Mouse (Mus musculus) frontal cortex, postnatal 10 days (tissue): ENCODE measurements at regions not wholly inside any gene's neighbourhood (a gene's known extent, or its start where the extent isn't known, plus 50 kb on each side); places are given as distances from the start of the nearest gene placed in this dataset.

ENCODE experiments used
- DNase-seq, 2 experiments: peaks; one replicate each; pipeline ENCODE4 v3.0.0; 2022; ENCODE audit warnings: low spot score in 2 of 2, mixed read lengths in 1 of 2

- peak; percentile 8 for DNase-seq
Observed at GRCm38 (mm10) chr12:27604061-27604679, 261.8 kb upstream of the Sox11 start.

- peak; percentile 13 to 50 for DNase-seq
Observed at GRCm38 (mm10) chr12:27599149-27599548, 256.8 kb upstream of the Sox11 start.

GRCm38 (mm10) chr12:27597878-27598277 lies 255.5 kb upstream of the Sox11 start:
- DNase-seq = no peak

GRCm38 (mm10) chr12:27597322-27597721 lies 254.9 kb upstream of the Sox11 start:
- no peak for DNase-seq

- DNase-seq = no peak
Observed at GRCm38 (mm10) chr12:27595576-27595975, 253.2 kb upstream of the Sox11 start.

- DNase-seq = no peak
Observed at GRCm38 (mm10) chr12:27593436-27593835, 251.1 kb upstream of the Sox11 start.

GRCm38 (mm10) chr12:27576109-27576700 lies 233.8 kb upstream of the Sox11 start:
- no peak for DNase-seq

- no peak for DNase-seq
Observed at GRCm38 (mm10) chr12:27575629-27576028, 233.3 kb upstream of the Sox11 start.

GRCm38 (mm10) chr12:27567250-27567649 lies 224.9 kb upstream of the Sox11 start:
- DNase-seq = no peak

GRCm38 (mm10) chr12:27565965-27566507 lies 223.7 kb upstream of the Sox11 start:
- no peak for DNase-seq

GRCm38 (mm10) chr12:27564641-27565306 lies 222.4 kb upstream of the Sox11 start:
- DNase-seq = no peak

GRCm38 (mm10) chr12:27563900-27564299 lies 221.5 kb upstream of the Sox11 start:
- no peak for DNase-seq

- DNase-seq = no peak
Observed at GRCm38 (mm10) chr12:27552809-27553208, 210.4 kb upstream of the Sox11 start.

- DNase-seq = no peak
Observed at GRCm38 (mm10) chr12:27538210-27538609, 195.8 kb upstream of the Sox11 start.

- DNase-seq = no peak
Observed at GRCm38 (mm10) chr12:27537507-27537906, 195.1 kb upstream of the Sox11 start.

GRCm38 (mm10) chr12:27537017-27537416 lies 194.6 kb upstream of the Sox11 start:
- no peak for DNase-seq

- no peak for DNase-seq
Observed at GRCm38 (mm10) chr12:27525604-27526003, 183.2 kb upstream of the Sox11 start.

- DNase-seq = no peak
Observed at GRCm38 (mm10) chr12:27513253-27513652, 170.9 kb upstream of the Sox11 start.

- DNase-seq = no peak
Observed at GRCm38 (mm10) chr12:27508226-27508560, 165.8 kb upstream of the Sox11 start.

GRCm38 (mm10) chr12:27507523-27508225 lies 165.3 kb upstream of the Sox11 start:
- no peak for DNase-seq

- DNase-seq = no peak
Observed at GRCm38 (mm10) chr12:27502716-27503486, 160.5 kb upstream of the Sox11 start.

GRCm38 (mm10) chr12:27500516-27500915 lies 158.1 kb upstream of the Sox11 start:
- DNase-seq = no peak
